Mouse (Mus musculus): ENCODE measurements around the gene Txnip.

DNA sequence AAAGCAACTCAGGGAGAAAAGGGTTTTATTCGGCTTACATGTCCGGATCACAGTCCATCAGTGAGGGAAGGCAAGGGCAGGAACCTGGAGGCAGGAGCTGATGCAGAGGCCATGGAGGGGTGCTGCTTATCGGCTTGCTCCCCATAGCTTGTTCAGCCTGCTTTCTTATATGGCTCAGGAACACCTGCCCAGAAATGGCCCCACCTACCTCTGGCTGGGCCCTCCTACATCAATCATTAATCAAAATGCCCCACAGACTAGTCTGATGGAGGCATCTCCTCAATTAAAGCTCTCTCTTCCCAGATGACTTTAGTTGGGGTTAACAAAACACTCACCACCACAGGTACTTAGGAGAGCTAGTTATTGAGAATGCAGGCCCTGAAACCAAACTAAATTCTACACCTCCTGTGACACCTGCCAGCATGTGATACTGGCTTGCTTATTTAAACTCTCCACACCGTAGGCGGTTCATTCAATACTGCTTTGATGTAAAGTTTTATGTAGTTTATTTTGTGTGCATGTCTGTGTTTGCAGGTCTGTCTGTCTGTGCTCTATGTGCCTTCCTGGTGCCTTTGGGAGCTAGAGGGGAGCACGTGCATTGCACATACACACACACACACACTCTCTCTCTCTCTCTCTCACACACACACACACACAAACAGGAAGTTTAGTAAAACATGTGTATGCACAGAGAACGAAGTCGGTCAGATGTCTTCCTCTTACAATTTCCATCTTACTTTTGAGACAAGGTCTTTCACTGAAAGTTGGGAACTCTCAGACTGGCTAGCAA lies 9.1 kb downstream of the Txnip start:
- no peak for TF ChIP-seq HCFC1 (IDR thresholded peaks at IDR 0.05; ENCODE audit: borderline replicate concordance, insufficient read depth, low read length)
- TF ChIP-seq ZNF384 (IDR thresholded peaks at IDR 0.05; ENCODE audit: low read depth, low read length), result no peak
- no peak for TF ChIP-seq CHD2 (IDR thresholded peaks at IDR 0.05; ENCODE audit: low read depth, low read length)
- no peak for TF ChIP-seq ZC3H11A (IDR thresholded peaks at IDR 0.05; ENCODE audit: borderline replicate concordance, low read depth, low read length)

All from ES-E14 (cell line).